Mouse (Mus musculus) cerebellum, postnatal 25 days (tissue): ENCODE results near the gene Rpusd2.
A peak's percentile ranks its signal among the peaks of the same experiment; 100 is the strongest.

Source experiments
- DNase-seq, 2 experiments: peaks; one replicate each; pipeline ENCODE4 v3.0.0; 2021; ENCODE audit warnings: mixed read lengths in 2 of 2

Gene Rpusd2

DNA sequence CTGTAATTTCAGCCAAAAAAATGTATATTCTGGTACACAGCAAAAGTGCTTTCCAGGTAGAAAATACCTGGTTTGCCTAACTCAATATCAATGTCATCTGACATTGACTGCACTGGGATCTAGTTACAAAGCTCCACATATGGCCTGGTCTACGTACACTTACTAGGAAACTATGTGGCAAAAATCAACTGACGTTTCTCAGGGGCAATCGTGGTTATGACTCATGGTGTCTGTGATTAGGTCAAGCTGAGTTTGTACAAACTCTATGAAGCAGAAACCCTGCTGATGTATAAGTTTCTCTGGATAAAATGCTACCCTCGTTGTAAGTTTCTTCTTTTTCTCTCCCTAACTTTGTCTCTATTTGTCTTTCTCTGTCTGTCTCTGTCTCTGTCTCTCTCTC is 2.4 kb upstream of the Rpusd2 start:
- no peak for DNase-seq

- no peak for DNase-seq
These were observed 781 bp downstream of the Rpusd2 start for GRCm38 (mm10) chr2:119035397-119035745.

- DNase-seq = peak in 1 of 2 experiments; percentile 51
These were observed 6.3 kb downstream of the Rpusd2 start for GRCm38 (mm10) chr2:119040882-119041281.

GRCm38 (mm10) chr2:119045163-119045562 is 10.6 kb downstream of the Rpusd2 start:
- no peak for DNase-seq

DNA sequence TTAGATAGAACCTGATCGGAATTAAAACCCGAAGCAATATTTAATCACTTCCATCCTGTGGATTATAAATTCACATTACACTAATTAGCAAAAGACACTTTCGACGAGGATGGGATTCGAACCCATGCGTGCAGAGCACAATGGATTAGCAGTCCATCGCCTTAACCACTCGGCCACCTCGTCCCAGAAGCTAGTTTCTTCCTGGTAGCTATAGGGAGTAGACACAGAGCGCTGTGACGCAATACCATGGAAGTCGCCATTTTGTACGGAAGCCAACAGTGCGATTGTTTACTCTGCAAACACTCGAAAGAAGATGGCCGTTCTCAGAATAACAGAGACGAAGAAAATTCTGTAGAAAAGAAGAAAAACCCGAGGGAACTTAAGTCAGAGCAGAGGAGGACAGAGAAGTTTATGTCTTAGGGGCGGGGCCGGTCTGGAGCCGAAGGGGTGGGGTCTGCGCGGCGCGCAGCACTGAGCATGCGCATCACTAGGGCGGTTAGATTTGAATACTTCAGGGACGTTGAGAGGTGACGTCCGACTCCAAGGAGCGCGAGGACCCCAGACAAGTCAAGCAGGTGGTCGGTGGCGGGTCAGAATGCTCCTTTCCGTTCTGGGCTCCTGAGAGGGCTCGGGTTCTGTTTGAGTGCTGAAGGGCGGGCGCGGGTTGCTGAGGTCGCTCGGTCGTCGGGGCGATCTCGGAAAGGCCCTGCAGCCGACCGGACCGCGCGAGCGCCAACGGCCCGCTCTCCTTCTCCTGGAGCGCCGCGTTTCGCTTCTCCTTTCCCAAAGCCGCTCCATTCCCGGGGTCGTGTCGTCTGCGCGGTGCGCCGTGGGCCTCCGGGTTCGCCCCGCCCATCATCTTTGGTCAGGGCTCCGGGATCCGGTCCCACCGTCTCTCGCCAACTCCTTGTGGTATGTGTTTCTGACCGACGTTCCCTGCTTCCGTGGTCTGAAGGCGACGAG is 12.3 kb downstream of the Rpusd2 start, which contains the start of gene Knl1:
Knl1 (plus strand) TSS at position 471 of the 963 bp plus-strand sequence.
- DNase-seq = peak; percentile 95 to 98

DNA sequence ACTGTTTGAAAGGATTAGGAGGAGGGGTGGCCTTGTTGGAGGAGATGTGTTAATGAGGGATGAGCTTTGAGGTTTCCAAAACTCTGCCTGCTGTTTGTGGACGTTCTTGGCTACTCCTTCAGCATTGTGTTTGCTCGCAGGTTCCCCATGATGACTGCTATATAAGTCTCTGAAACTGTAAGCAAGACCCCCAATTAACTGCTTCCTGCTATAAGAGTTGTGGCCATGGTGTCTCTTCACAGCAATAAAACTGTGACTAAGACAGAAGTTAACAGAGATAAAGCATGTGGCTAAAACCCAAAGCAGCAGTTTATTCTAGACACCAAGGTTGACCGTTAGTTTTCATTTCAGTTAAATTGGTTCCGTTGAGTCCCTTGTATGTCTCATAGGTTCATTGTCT is 13.3 kb downstream of the Rpusd2 start:
- no peak for DNase-seq

DNA sequence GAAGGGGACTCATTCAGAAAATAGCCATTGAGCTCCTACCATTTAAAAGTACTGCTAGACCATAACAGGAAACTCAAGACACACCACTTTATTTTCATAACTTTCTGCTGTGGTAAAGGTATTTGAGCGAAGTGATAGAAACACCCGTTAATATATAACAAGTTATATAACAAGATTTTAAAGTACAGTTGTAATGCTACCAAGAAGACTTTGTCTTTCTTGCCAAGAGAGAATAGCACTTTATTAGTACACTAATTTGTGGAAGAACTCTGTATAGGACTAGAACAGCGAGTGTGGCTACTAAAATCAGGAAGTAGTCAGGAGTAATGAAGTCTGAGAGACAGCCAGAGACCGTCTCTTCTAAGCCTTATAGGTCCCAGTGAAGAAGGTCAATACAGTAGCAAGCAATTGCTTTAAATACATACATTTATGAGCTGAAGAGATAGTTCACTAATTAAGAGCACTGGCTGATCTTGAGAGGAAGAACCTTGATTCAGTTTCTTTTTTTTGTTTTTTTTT is 15.6 kb downstream of the Rpusd2 start:
- no peak for DNase-seq

DNA sequence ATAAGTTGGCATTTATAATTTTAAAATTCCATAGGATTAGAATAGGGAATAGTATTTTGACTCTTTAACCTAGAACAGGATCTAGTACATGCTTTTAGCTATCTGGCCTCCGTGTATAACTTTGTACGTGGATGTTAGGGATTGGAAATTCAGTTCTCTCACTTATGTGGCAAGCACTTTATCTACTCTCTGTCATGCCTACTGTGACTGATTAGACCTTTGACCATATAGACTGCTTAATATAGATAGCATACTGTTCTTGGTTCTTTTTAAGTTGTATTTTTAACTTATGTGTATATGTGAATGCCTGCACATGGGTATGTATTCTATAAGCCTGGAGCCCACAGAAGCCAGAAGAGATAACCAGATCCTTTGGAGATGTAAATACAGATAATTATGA is 25.5 kb downstream of the Rpusd2 start:
- DNase-seq = no peak

GRCm38 (mm10) chr2:119072397-119072796 is 37.8 kb downstream of the Rpusd2 start:
- no peak for DNase-seq

DNA sequence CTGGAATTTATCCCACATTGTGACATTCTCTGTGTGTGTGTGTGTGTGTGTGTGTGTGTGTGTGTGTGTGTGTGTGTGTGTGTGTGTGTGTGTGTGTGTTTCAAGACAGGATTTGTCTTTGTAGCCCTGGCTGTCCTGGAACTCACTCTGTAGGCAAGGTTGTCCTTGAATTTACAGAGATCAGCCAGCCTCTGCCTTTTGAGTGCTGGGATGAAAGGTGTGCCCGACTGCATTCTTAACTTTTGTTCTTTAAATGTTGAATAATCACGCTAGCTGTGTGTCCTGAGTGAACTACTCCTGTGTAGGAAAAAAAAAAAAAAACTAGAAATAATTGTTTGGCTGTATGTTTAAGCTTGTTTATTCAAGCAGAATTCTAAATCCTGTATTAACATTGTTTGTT is 51.6 kb downstream of the Rpusd2 start:
- no peak for DNase-seq
